Mouse (Mus musculus): ENCODE measurements around the gene Ttc29. TPM values are rescaled to one million over a fixed set of nuclear protein-coding genes. Genes with fewer than 3 reads are reported as not detected.

Gene Ttc29
- polyA plus RNA-seq, 1 experiment from 2014 or later = not detected

GRCm38 (mm10) chr8:78285366-78285765 lies 72.3 kb downstream of the Ttc29 start:
- H3K36me3 ChIP-seq = no peaks in the 10 kb centered on the region
- WGBS = 85% methylated on average over 4 of the region's 4 CpGs

GRCm38 (mm10) chr8:78289374-78289971 lies 76.4 kb downstream of the Ttc29 start:
- Histone ChIP-seq H3K9me3 (replicated peaks) (no peaks in the 10 kb centered on the region), H3K27me3 (ENCODE audit: low read depth, poor library complexity, severe bottlenecking) (no peaks in the 10 kb centered on the region), H3K4me3 (no peak overlapping the region), H3K4me1 (no peaks in the 10 kb centered on the region), H3K36me3 (no peaks in the 10 kb centered on the region), H3K27ac (replicated peaks) (no peak overlapping the region)
- no peak for DNase-seq (ENCODE audit: low spot score)
- WGBS = 86% methylated on average over 10 of the region's 10 CpGs

More at GRCm38 (mm10) chr8:78285366-78285765, 72.3 kb downstream of the Ttc29 start:
- Histone ChIP-seq H3K27me3 (ENCODE audit: low read depth, poor library complexity, severe bottlenecking) (no peaks in the 10 kb centered on the region), H3K4me3 (no peak overlapping the region), H3K4me1 (no peaks in the 10 kb centered on the region), H3K9me3 (replicated peaks) (no peaks in the 10 kb centered on the region), H3K27ac (replicated peaks) (no peak overlapping the region)
- no peak for DNase-seq (ENCODE audit: low spot score)

GRCm38 (mm10) chr8:78290274-78290673 lies 77.2 kb downstream of the Ttc29 start:
- WGBS = 62% methylated on average over 7 of the region's 7 CpGs
- H3K27ac ChIP-seq (replicated peaks) = no peak overlapping the region
- DNase-seq (ENCODE audit: low spot score) = no peak
- H3K36me3 ChIP-seq = no peaks in the 10 kb centered on the region
- no peak overlapping the region for H3K4me3 ChIP-seq
- H3K9me3 ChIP-seq (replicated peaks) = no peaks in the 10 kb centered on the region
- peaks cover 3% of the 10 kb centered on the region for H3K4me1 ChIP-seq
- H3K27me3 ChIP-seq (ENCODE audit: low read depth, poor library complexity, severe bottlenecking) = no peaks in the 10 kb centered on the region

GRCm38 (mm10) chr8:78295494-78295893 lies 82.4 kb downstream of the Ttc29 start:
- H3K36me3 ChIP-seq = no peaks in the 10 kb centered on the region
- no peak overlapping the region for H3K27ac ChIP-seq (replicated peaks)
- WGBS = 58% methylated on average over 5 of the region's 5 CpGs
- H3K9me3 ChIP-seq (replicated peaks) = no peaks in the 10 kb centered on the region
- DNase-seq (ENCODE audit: low spot score) = no peak
- H3K4me1 ChIP-seq = peaks cover 7% of the 10 kb centered on the region
- H3K27me3 ChIP-seq (ENCODE audit: low read depth, poor library complexity, severe bottlenecking) = no peaks in the 10 kb centered on the region
- no peak overlapping the region for H3K4me3 ChIP-seq

GRCm38 (mm10) chr8:78303579-78303978 lies 90.5 kb downstream of the Ttc29 start:
- Histone ChIP-seq H3K36me3 (no peaks in the 10 kb centered on the region), H3K4me3 (no peak overlapping the region), H3K27me3 (ENCODE audit: low read depth, poor library complexity, severe bottlenecking) (no peaks in the 10 kb centered on the region), H3K4me1 (peaks cover 34% of the 10 kb centered on the region), H3K9me3 (replicated peaks) (no peaks in the 10 kb centered on the region), H3K27ac (replicated peaks) (peak overlapping the region; percentile 38; the same call in 1 of the 2 replicates)
- 23% methylated on average over 7 of the region's 7 CpGs for WGBS
- peak; percentile 33 for DNase-seq (ENCODE audit: low spot score)

GRCm38 (mm10) chr8:78306604-78307003 lies 93.5 kb downstream of the Ttc29 start:
- H3K36me3 ChIP-seq = no peaks in the 10 kb centered on the region
- H3K4me3 ChIP-seq = no peak overlapping the region
- no peaks in the 10 kb centered on the region for H3K9me3 ChIP-seq (replicated peaks)
- WGBS = 68% methylated on average over 10 of the region's 10 CpGs
- H3K4me1 ChIP-seq = peaks cover 34% of the 10 kb centered on the region
- no peak for DNase-seq (ENCODE audit: low spot score)
- no peak overlapping the region for H3K27ac ChIP-seq (replicated peaks)
- no peaks in the 10 kb centered on the region for H3K27me3 ChIP-seq (ENCODE audit: low read depth, poor library complexity, severe bottlenecking)

GRCm38 (mm10) chr8:78307131-78307530 lies 94.0 kb downstream of the Ttc29 start:
- 61% methylated on average over 4 of the region's 4 CpGs for WGBS
- Histone ChIP-seq H3K36me3 (no peaks in the 10 kb centered on the region), H3K27me3 (ENCODE audit: low read depth, poor library complexity, severe bottlenecking) (no peaks in the 10 kb centered on the region), H3K9me3 (replicated peaks) (no peaks in the 10 kb centered on the region), H3K4me3 (no peak overlapping the region), H3K4me1 (peaks cover 34% of the 10 kb centered on the region), H3K27ac (replicated peaks) (no peak overlapping the region)
- DNase-seq (ENCODE audit: low spot score) = no peak

- Histone ChIP-seq H3K27ac (replicated peaks) (no peak overlapping the region), H3K36me3 (no peaks in the 10 kb centered on the region), H3K27me3 (ENCODE audit: low read depth, poor library complexity, severe bottlenecking) (no peaks in the 10 kb centered on the region), H3K4me1 (peaks cover 19% of the 10 kb centered on the region), H3K9me3 (replicated peaks) (no peaks in the 10 kb centered on the region), H3K4me3 (no peak overlapping the region)
- 83% methylated on average over 6 of the region's 6 CpGs for WGBS
- no peak for DNase-seq (ENCODE audit: low spot score)
These were observed 96.4 kb downstream of the Ttc29 start for GRCm38 (mm10) chr8:78309539-78309938.

- Histone ChIP-seq H3K36me3 (no peaks in the 10 kb centered on the region), H3K9me3 (replicated peaks) (no peaks in the 10 kb centered on the region), H3K27ac (replicated peaks) (no peak overlapping the region), H3K4me1 (peaks cover 16% of the 10 kb centered on the region), H3K27me3 (ENCODE audit: low read depth, poor library complexity, severe bottlenecking) (no peaks in the 10 kb centered on the region), H3K4me3 (no peak overlapping the region)
- no peak for DNase-seq (ENCODE audit: low spot score)
- 38% methylated on average over 9 of the region's 9 CpGs for WGBS
These were observed 102.5 kb downstream of the Ttc29 start for GRCm38 (mm10) chr8:78315576-78315975.

GRCm38 (mm10) chr8:78317666-78318065 lies 104.6 kb downstream of the Ttc29 start:
- peaks cover 16% of the 10 kb centered on the region for H3K4me1 ChIP-seq
- no peak for DNase-seq (ENCODE audit: low spot score)
- no peak overlapping the region for H3K27ac ChIP-seq (replicated peaks)
- H3K36me3 ChIP-seq = no peaks in the 10 kb centered on the region
- no peaks in the 10 kb centered on the region for H3K9me3 ChIP-seq (replicated peaks)
- WGBS = 91% methylated on average over 2 of the region's 2 CpGs
- no peak overlapping the region for H3K4me3 ChIP-seq
- no peaks in the 10 kb centered on the region for H3K27me3 ChIP-seq (ENCODE audit: low read depth, poor library complexity, severe bottlenecking)

- DNase-seq (ENCODE audit: low spot score) = no peak
- 86% methylated on average over 3 of the region's 3 CpGs for WGBS
These were observed 110.3 kb downstream of the Ttc29 start for GRCm38 (mm10) chr8:78323391-78323790.

GRCm38 (mm10) chr8:78340689-78341529 lies 127.8 kb downstream of the Ttc29 start:
- Histone ChIP-seq H3K4me1 (peaks cover 9% of the 10 kb centered on the region), H3K27ac (replicated peaks) (peak overlapping the region; percentile 49; the same call in 1 of the 2 replicates), H3K27me3 (ENCODE audit: low read depth, poor library complexity, severe bottlenecking) (no peaks in the 10 kb centered on the region), H3K36me3 (no peaks in the 10 kb centered on the region), H3K9me3 (replicated peaks) (no peaks in the 10 kb centered on the region), H3K4me3 (no peak overlapping the region)
- WGBS = 70% methylated on average over 11 of the region's 11 CpGs
- DNase-seq (ENCODE audit: low spot score) = no peak

More at GRCm38 (mm10) chr8:78323391-78323790, 110.3 kb downstream of the Ttc29 start:
- H3K36me3 ChIP-seq = no peaks in the 10 kb centered on the region
- H3K27ac ChIP-seq (replicated peaks) = no peak overlapping the region
- no peaks in the 10 kb centered on the region for H3K9me3 ChIP-seq (replicated peaks)
- H3K27me3 ChIP-seq (ENCODE audit: low read depth, poor library complexity, severe bottlenecking) = no peaks in the 10 kb centered on the region
- no peak overlapping the region for H3K4me3 ChIP-seq
- H3K4me1 ChIP-seq = no peaks in the 10 kb centered on the region

- no peak for DNase-seq (ENCODE audit: low spot score)
- WGBS = 87% methylated on average over 4 of the region's 4 CpGs
- Histone ChIP-seq H3K9me3 (replicated peaks) (no peaks in the 10 kb centered on the region), H3K27me3 (ENCODE audit: low read depth, poor library complexity, severe bottlenecking) (no peaks in the 10 kb centered on the region), H3K36me3 (no peaks in the 10 kb centered on the region), H3K27ac (replicated peaks) (no peak overlapping the region), H3K4me1 (peaks cover 16% of the 10 kb centered on the region), H3K4me3 (no peak overlapping the region)
These were observed 129.1 kb downstream of the Ttc29 start for GRCm38 (mm10) chr8:78342151-78342550.

Measured in midbrain, embryonic 10.5 days (tissue).